Mouse (Mus musculus): ENCODE measurements around the gene Gtf3c6. TPM values are rescaled to one million over a fixed set of nuclear protein-coding genes. Genes with fewer than 3 reads are reported as not detected.

The Gtf3c6 gene
- 103 and 104 TPM in 2 replicates for polyA plus RNA-seq (2012; rRNA removed)

GRCm38 (mm10) chr10:40257414-40258255 lies at the start of gene Gtf3c6:
Gtf3c6 (minus strand) TSS chr10:40258108.

GRCm38 (mm10) chr10:40302140-40302985 lies 44.5 kb upstream of the Gtf3c6 start, which contains the start of gene Amd1:
Amd1 (minus strand) TSS chr10:40302186.

GRCm38 (mm10) chr10:40246374-40247165 lies 11.3 kb downstream of the Gtf3c6 start, which contains the start of gene Rpf2:
Rpf2 (minus strand) TSS chr10:40247036.

Other genes starting within 250 kb of the Gtf3c6 start
- gene Mfsd4b1, start 232.8 kb downstream of the Gtf3c6 start, polyA plus RNA-seq (2012; rRNA removed): 0.05 and 0.08 TPM in 2 replicates
- 4.7 and 5.3 TPM in 2 replicates for gene Slc16a10, start 115.8 kb downstream of the Gtf3c6 start, polyA plus RNA-seq (2012; rRNA removed)
- 41.0 and 55.0 TPM in 2 replicates for gene Rpf2, start 11.1 kb downstream of the Gtf3c6 start, polyA plus RNA-seq (2012; rRNA removed)
- 98.2 and 105 TPM in 2 replicates for gene Amd1, start 44.1 kb upstream of the Gtf3c6 start, polyA plus RNA-seq (2012; rRNA removed)
- 11.8 and 17.5 TPM in 2 replicates for gene Cdk19, start 81.5 kb upstream of the Gtf3c6 start, polyA plus RNA-seq (2012; rRNA removed)

All from central nervous system, embryonic 11.5 days (tissue).